Mouse (Mus musculus) gastrocnemius, adult 2 months (tissue): ENCODE measurements around the gene Arl16. TPM values are rescaled to one million over a fixed set of nuclear protein-coding genes. Genes with fewer than 3 reads are reported as not detected.

Experiments used
- DNase-seq: peaks from one replicate; pipeline ENCODE4 v3.0.0; 2022
- H3K27ac ChIP-seq: fragments of 200-600 bp; 2 replicates; pipeline ENCODE4 v1.8.1; 2022; ENCODE audit warnings: mild to moderate bottlenecking
- H3K4me3 ChIP-seq: fragments of 200-600 bp; 2 replicates; pipeline ENCODE4 v1.8.1; 2022; ENCODE audit warnings: mild to moderate bottlenecking, moderate library complexity
- CTCF ChIP-seq: fragments of 200-600 bp; IDR thresholded peaks from 2 replicates; pipeline ENCODE4 v1.8.1; 2022; ENCODE audit warnings: antibody characterized with exemption, mild to moderate bottlenecking, moderate library complexity
- intact Hi-C: fragments of 180-260 bp; cut with DNase I; formaldehyde crosslinking; loops from one replicate; pipeline ENCODE4 v1.15.1; 2025
- total RNA-seq, 2 experiments: library from RNA; stranded (reverse); gene quantifications; 2 replicates each; pipeline ENCODE4 v1.2.3; 2021

Arl16 gene
- total RNA-seq, 2 experiments from 2014 or later = 5.6 to 6.3 TPM

GRCm38 (mm10) chr11:120457772-120458751 is 9.3 kb downstream of the Arl16 start, which contains the start of the genes Oxld1 and Ccdc137:
TSS of gene Oxld1 (minus strand) at chr11:120458068.
TSS of gene Ccdc137 (plus strand) at chr11:120458115.
- TF ChIP-seq CTCF = no peak
- intact Hi-C loops = no loop called here
- DNase-seq = peak; percentile 86
- Histone ChIP-seq H3K4me3 (peak within 1 kb of the TSS; percentile 98), H3K27ac (peak within 1 kb of the TSS; percentile 94)

- H3K4me3 ChIP-seq = peak overlapping the region; percentile 98
- H3K27ac ChIP-seq = peak overlapping the region; percentile 94
- TF ChIP-seq CTCF = no peak
- intact Hi-C loops = no loop called here
- no peak for DNase-seq
Measured at GRCm38 (mm10) chr11:120457370-120457769, 10.0 kb downstream of the Arl16 start.

- peak; percentile 6 for DNase-seq
- no peak for TF ChIP-seq CTCF
- intact Hi-C loops = no loop called here
- H3K4me3 ChIP-seq = no peak overlapping the region
- H3K27ac ChIP-seq = no peak overlapping the region
Measured at GRCm38 (mm10) chr11:120455413-120455812, 12.0 kb downstream of the Arl16 start.

DNA sequence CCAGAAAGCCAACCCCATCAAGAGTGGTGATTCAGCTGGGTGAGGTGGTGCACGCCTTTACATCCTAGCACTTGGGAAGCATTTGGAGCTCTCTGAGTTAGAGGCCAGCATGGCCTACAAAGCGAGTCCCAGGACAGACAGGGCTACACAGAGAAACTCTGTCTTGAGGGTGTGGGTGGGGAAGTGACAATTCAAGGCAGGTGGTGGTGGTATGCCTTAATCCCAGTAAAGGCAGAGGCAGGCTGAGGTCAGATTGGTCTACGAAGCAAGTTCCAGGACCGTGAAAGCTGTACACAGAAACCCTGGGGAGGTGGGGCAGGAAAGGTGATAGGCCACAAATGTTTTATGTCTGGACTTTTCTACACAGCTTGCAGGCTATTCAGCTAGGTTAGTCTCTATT is 12.4 kb downstream of the Arl16 start:
- intact Hi-C loops = no loop called here
- no peak for TF ChIP-seq CTCF
- DNase-seq = peak; percentile 4
- Histone ChIP-seq H3K27ac (no peak overlapping the region), H3K4me3 (no peak overlapping the region)

- no peak within 1 kb of the TSS for H3K27ac ChIP-seq
- DNase-seq = no peak
- intact Hi-C loops = no loop called here
- TF ChIP-seq CTCF = no peak
- H3K4me3 ChIP-seq = no peak within 1 kb of the TSS
Measured at GRCm38 (mm10) chr11:120453306-120453705, 14.1 kb downstream of the Arl16 start, which contains the start of gene Pde6g. TSS of gene Pde6g (minus strand) at chr11:120453500.

DNA sequence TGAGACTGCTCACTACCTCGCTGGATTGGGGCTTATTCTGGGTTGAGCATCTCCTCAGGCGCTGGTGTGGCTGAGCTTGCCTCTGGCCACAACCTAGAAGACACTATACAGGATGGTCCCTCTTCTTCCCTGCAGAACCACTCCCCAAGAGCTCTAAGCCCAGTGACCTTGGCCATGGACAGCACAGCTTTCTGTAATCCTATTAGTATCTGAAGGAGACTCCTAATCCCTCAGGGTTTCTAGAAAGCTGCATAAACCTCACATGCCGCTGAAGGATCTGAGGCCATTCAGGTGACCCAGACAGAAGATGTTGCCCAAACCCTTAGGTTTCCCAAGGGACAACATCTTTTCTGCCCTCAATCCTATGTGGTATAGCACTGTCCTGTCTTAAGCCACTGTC is 15.2 kb downstream of the Arl16 start:
- H3K27ac ChIP-seq = no peak overlapping the region

GRCm38 (mm10) chr11:120447179-120447578 is 20.2 kb downstream of the Arl16 start:
- no peak overlapping the region for H3K4me3 ChIP-seq
- DNase-seq = no peak
- intact Hi-C loops = no loop called here
- H3K27ac ChIP-seq = no peak overlapping the region
- no peak for TF ChIP-seq CTCF

More for the DNA sequence above, 15.2 kb downstream of the Arl16 start:
- no peak overlapping the region for H3K4me3 ChIP-seq
- no peak for DNase-seq
- intact Hi-C loops = no loop called here
- no peak for TF ChIP-seq CTCF

DNA sequence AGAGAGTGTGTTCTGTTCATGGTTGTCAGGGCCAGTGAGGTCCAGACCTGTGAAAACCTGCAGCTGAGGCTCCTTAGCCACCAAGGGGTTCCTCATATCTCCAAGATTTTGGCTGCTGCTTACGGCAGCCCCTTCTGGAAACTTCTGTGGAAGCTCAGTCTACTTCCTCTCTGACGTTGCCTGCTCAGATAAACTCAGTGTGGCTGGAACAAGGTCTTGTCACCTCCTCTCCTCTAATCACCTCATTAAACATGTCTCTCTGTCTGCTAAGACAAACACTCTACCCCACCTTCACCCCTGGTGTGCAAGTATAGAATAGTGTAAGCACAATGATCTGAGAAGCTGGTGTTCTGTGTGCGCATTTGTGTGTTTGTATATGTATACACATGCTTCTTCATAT is 21.9 kb downstream of the Arl16 start:
- no peak for TF ChIP-seq CTCF
- Histone ChIP-seq H3K27ac (no peak overlapping the region), H3K4me3 (no peak overlapping the region)
- intact Hi-C loops = no loop called here
- DNase-seq = no peak

DNA sequence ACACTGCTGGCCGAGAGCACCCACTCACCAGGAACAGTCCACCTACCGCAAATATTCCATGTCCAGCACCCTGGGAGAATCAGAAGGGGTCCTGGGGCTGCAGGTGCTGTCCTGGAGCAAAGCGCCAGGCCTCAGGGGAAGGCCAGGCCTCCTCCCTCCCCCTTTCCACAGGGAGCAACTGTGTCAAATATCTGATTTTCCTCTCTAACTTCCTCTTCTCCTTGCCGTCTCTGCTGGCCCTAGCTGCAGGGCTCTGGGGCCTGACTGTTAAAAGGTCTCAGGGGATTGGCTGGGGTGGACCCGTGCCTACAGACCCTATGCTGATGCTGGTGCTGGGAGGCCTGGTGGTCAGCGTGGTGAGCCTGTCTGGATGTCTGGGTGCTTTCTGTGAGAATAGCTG is 23.3 kb downstream of the Arl16 start:
- TF ChIP-seq CTCF = no peak
- DNase-seq = no peak
- intact Hi-C loops = no loop called here
- Histone ChIP-seq H3K4me3 (no peak overlapping the region), H3K27ac (no peak overlapping the region)

DNA sequence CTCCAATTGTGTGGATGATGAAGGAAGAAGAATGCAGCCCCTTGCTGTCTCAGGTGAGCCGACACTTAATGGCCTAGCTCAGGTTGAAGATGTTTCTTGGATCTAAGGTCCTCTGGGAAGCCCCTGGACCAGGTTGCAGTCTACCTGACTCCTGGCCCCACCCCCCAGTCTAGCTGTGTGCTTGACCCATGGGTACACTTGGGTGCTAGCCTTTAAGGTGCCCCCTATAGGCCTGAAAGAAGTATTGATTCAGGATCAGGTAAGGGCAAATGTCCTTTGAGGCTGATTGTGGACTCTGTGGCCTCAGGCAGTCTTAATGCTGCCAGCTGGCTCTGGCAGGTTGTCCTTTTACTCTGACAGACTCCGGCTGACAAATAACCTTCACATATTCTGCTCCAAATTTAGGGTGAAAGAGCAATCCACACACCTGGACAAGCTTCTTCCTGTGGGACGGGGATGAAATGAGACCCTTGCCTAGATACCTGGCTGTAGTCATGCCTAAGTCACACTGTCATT is 24.6 kb downstream of the Arl16 start:
- no peak overlapping the region for H3K4me3 ChIP-seq
- no peak for TF ChIP-seq CTCF
- intact Hi-C loops = no loop called here
- H3K27ac ChIP-seq = no peak overlapping the region
- no peak for DNase-seq

DNA sequence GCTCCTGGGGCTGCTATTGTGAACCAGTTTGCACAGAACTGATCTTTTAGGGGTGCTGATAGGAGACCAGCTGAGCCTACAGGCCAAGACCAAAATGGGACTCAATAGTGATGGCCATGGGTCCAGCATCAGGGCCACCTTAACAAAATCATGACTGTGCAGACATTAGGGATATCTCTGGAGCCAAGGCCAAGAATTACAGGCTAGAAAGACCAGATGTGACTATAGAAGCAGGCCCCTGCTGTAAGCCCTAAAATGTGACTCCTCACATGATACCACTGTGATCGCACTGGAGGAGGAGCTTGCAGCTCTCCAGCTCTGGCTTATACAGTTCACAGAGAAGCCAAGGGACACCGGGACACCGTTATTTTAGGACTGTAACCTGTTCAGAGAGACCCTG is 25.1 kb downstream of the Arl16 start, which contains the start of gene Tspan10:
Tspan10 (plus strand) TSS at position 301 of the 400 bp plus-strand sequence.
- Histone ChIP-seq H3K27ac (no peak within 1 kb of the TSS), H3K4me3 (no peak within 1 kb of the TSS)
- no peak for TF ChIP-seq CTCF
- intact Hi-C loops = no loop called here
- no peak for DNase-seq

DNA sequence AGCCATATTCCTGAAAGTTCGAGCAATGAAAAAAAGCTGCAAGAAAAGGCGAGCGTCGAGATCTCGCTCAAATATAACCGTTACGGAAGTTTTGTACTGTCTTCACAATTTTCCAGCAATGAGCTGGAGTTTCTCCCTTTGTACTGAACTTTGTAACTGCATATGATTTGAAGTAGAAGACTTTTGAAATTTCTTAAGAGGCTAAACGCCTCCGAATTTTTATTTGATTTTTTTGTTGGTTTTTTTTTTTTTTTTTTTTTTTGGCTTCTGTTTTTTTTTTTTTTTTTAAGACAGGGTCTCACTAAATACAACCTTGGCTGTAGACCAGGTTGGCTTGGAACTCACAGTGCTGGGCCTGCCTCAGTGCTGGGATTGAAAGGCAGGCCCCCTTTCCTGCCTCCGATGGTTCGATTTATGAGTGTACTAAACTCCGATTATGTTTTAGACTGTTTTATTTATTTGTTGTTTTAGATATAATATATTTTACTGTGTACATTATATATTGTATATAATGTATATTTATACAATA is 29.5 kb downstream of the Arl16 start:
- intact Hi-C loops = no loop called here
- Histone ChIP-seq H3K27ac (peak overlapping the region; percentile 95), H3K4me3 (peak overlapping the region; percentile 97)
- TF ChIP-seq CTCF = no peak
- DNase-seq = no peak
